Mouse (Mus musculus) neural tube, embryonic 13.5 days (tissue): ENCODE results near the gene Dnah8. TPM values are rescaled to one million over a fixed set of nuclear protein-coding genes. Genes with fewer than 3 reads are reported as not detected.
A peak's percentile ranks its signal among the peaks of the same experiment; 100 is the strongest.

Experiments
- ATAC-seq: fragments of 200-750 bp; cut with Nextera tagmentation; 2 replicates; pipeline ENCODE4 v1.8.0; 2017; ENCODE audit warnings: low read depth, mild to moderate bottlenecking, moderate TSS enrichment, moderate library complexity
- H3K27ac ChIP-seq: fragments of 300-500 bp; sonication (generic); replicated peaks from 2 replicates; pipeline ENCODE4 v1.5.1; 2015; ENCODE audit warnings: moderate library complexity, mild to moderate bottlenecking, inconsistent platforms
- H3K27me3 ChIP-seq: fragments of 300-500 bp; sonication (generic); 2 replicates; pipeline ENCODE4 v1.6.1; 2015; ENCODE audit warnings: mild to moderate bottlenecking, inconsistent platforms
- H3K36me3 ChIP-seq: fragments of 300-500 bp; sonication (generic); 2 replicates; pipeline ENCODE4 v1.6.1; 2015; ENCODE audit warnings: mild to moderate bottlenecking, inconsistent platforms
- H3K4me1 ChIP-seq: fragments of 300-500 bp; sonication (generic); replicated peaks from 2 replicates; pipeline ENCODE4 v1.6.1; 2015; ENCODE audit warnings: inconsistent platforms
- H3K4me2 ChIP-seq: fragments of 300-500 bp; sonication (generic); 2 replicates; pipeline ENCODE4 v1.6.1; 2015; ENCODE audit warnings: inconsistent platforms, mild to moderate bottlenecking, moderate library complexity
- H3K4me3 ChIP-seq: fragments of 300-500 bp; sonication (generic); 2 replicates; pipeline ENCODE4 v1.5.1; 2015; ENCODE audit warnings: mild to moderate bottlenecking, inconsistent platforms
- H3K9ac ChIP-seq: fragments of 300-500 bp; sonication (generic); 2 replicates; pipeline ENCODE4 v1.6.1; 2015; ENCODE audit warnings: moderate library complexity, mild to moderate bottlenecking, inconsistent platforms
- H3K9me3 ChIP-seq: fragments of 300-500 bp; sonication (generic); 2 replicates; pipeline ENCODE4 v1.6.1; 2016; ENCODE audit warnings: inconsistent platforms
- WGBS: fragments of 180-500 bp; shearing (Covaris S2); methylation state at CpG from one replicate; pipeline ENCODE4 v1.1.7; 2015; 5-methylcytosine and 5-hydroxymethylcytosine counted together
- polyA plus RNA-seq: library from polyadenylated mRNA; unstranded; fragments of >200 nt; fragmentation: Nextera tagmentation; extraction: Ambion mirVana; gene quantifications from 2 replicates; pipeline ENCODE4 v1.2.1, GENCODE M21; 2015

The Dnah8 gene
- polyA plus RNA-seq, 1 experiment from 2014 or later = 1.2 TPM

GRCm38 (mm10) chr17:30638996-30639395, 14.8 kb downstream of the Dnah8 start:
- Histone ChIP-seq H3K4me2 (no peak overlapping the region), H3K9me3 (no peaks in the 10 kb centered on the region), H3K27me3 (no peaks in the 10 kb centered on the region), H3K4me3 (no peak overlapping the region), H3K4me1 (no peaks in the 10 kb centered on the region; the same call in 1 of the 2 replicates), H3K27ac (no peak overlapping the region), H3K9ac (no peak overlapping the region), H3K36me3 (no peaks in the 10 kb centered on the region)
- no peak for ATAC-seq
- 37% methylated on average over 2 of the region's 2 CpGs for WGBS

GRCm38 (mm10) chr17:30640896-30641295, 16.7 kb downstream of the Dnah8 start:
- Histone ChIP-seq H3K9me3 (no peaks in the 10 kb centered on the region), H3K36me3 (no peaks in the 10 kb centered on the region), H3K27ac (no peak overlapping the region), H3K4me3 (no peak overlapping the region), H3K4me1 (no peaks in the 10 kb centered on the region; the same call in 1 of the 2 replicates), H3K4me2 (no peak overlapping the region), H3K9ac (no peak overlapping the region), H3K27me3 (no peaks in the 10 kb centered on the region)
- 94% methylated on average over 5 of the region's 5 CpGs for WGBS
- ATAC-seq = no peak

- H3K4me1 ChIP-seq = no peaks in the 10 kb centered on the region
- no peak overlapping the region for H3K9ac ChIP-seq
- no peaks in the 10 kb centered on the region for H3K27me3 ChIP-seq
- H3K36me3 ChIP-seq = no peaks in the 10 kb centered on the region
- no peak overlapping the region for H3K27ac ChIP-seq
- no peaks in the 10 kb centered on the region for H3K9me3 ChIP-seq
- WGBS = 91% methylated on average over 3 of the region's 3 CpGs
- H3K4me2 ChIP-seq = no peak overlapping the region
- no peak overlapping the region for H3K4me3 ChIP-seq
- ATAC-seq = no peak
Measured at GRCm38 (mm10) chr17:30648770-30649169, 24.6 kb downstream of the Dnah8 start.

GRCm38 (mm10) chr17:30653010-30653409, 28.9 kb downstream of the Dnah8 start:
- H3K4me1 ChIP-seq = no peaks in the 10 kb centered on the region
- no peak overlapping the region for H3K9ac ChIP-seq
- no peak for ATAC-seq
- 94% methylated on average over 6 of the region's 6 CpGs for WGBS
- H3K4me3 ChIP-seq = no peak overlapping the region
- no peaks in the 10 kb centered on the region for H3K9me3 ChIP-seq
- no peaks in the 10 kb centered on the region for H3K36me3 ChIP-seq
- H3K27me3 ChIP-seq = no peaks in the 10 kb centered on the region
- H3K27ac ChIP-seq = no peak overlapping the region
- no peak overlapping the region for H3K4me2 ChIP-seq

GRCm38 (mm10) chr17:30657530-30658151, 33.5 kb downstream of the Dnah8 start:
- whole genome bisulfite sequencing = 52% methylated on average over 8 of the region's 8 CpGs
- Histone ChIP-seq H3K4me1 (0 out of 2 replicates have a peak, but pooled peaks cover 4% of the 10 kb centered on the region), H3K27me3 (no peaks in the 10 kb centered on the region), H3K4me3 (peak overlapping the region; percentile 38), H3K9ac (peak overlapping the region; percentile 51), H3K4me2 (peak overlapping the region; percentile 50), H3K36me3 (no peaks in the 10 kb centered on the region), H3K9me3 (no peaks in the 10 kb centered on the region), H3K27ac (peak overlapping the region; percentile 43; the same call in 1 of the 2 replicates)
- ATAC-seq = no peak

- H3K4me2 ChIP-seq = peak overlapping the region; percentile 50
- no peaks in the 10 kb centered on the region for H3K36me3 ChIP-seq
- ATAC-seq = peak; percentile 79
- peak overlapping the region; percentile 43 for H3K27ac ChIP-seq
- H3K4me3 ChIP-seq = peak overlapping the region; percentile 38
- no peaks in the 10 kb centered on the region for H3K9me3 ChIP-seq
- peak overlapping the region; percentile 51 for H3K9ac ChIP-seq
- H3K4me1 ChIP-seq = 0 out of 2 replicates have a peak, but pooled peaks cover 4% of the 10 kb centered on the region
- H3K27me3 ChIP-seq = no peaks in the 10 kb centered on the region
- 12% methylated on average over 13 of the region's 13 CpGs for WGBS
Measured at GRCm38 (mm10) chr17:30658152-30658544, 34.0 kb downstream of the Dnah8 start.

- H3K9me3 ChIP-seq = 0 out of 2 replicates have a peak, but pooled peaks cover 4% of the 10 kb centered on the region
- no peak overlapping the region for H3K27ac ChIP-seq
- H3K4me1 ChIP-seq = 0 out of 2 replicates have a peak, but pooled peaks cover 4% of the 10 kb centered on the region
- no peak overlapping the region for H3K9ac ChIP-seq
- H3K36me3 ChIP-seq = no peaks in the 10 kb centered on the region
- ATAC-seq = no peak
- no peak overlapping the region for H3K4me3 ChIP-seq
- WGBS = 76% methylated on average over 8 of the region's 8 CpGs
- H3K4me2 ChIP-seq = no peak overlapping the region
- H3K27me3 ChIP-seq = no peaks in the 10 kb centered on the region
Measured at GRCm38 (mm10) chr17:30662131-30662530, 38.0 kb downstream of the Dnah8 start.

GRCm38 (mm10) chr17:30663170-30663569, 39.0 kb downstream of the Dnah8 start:
- Histone ChIP-seq H3K4me1 (0 out of 2 replicates have a peak, but pooled peaks cover 4% of the 10 kb centered on the region), H3K27me3 (no peaks in the 10 kb centered on the region), H3K36me3 (no peaks in the 10 kb centered on the region), H3K9me3 (0 out of 2 replicates have a peak, but pooled peaks cover 4% of the 10 kb centered on the region), H3K4me3 (no peak overlapping the region), H3K27ac (no peak overlapping the region), H3K4me2 (no peak overlapping the region), H3K9ac (no peak overlapping the region)
- 94% methylated on average over 8 of the region's 8 CpGs for WGBS
- ATAC-seq = no peak

GRCm38 (mm10) chr17:30664856-30665255, 40.7 kb downstream of the Dnah8 start:
- 78% methylated on average over 5 of the region's 5 CpGs for WGBS
- Histone ChIP-seq H3K27me3 (no peaks in the 10 kb centered on the region), H3K4me2 (no peak overlapping the region), H3K36me3 (no peaks in the 10 kb centered on the region), H3K9ac (no peak overlapping the region), H3K27ac (no peak overlapping the region), H3K4me1 (no peaks in the 10 kb centered on the region), H3K9me3 (0 out of 2 replicates have a peak, but pooled peaks cover 4% of the 10 kb centered on the region), H3K4me3 (no peak overlapping the region)
- ATAC-seq = no peak

GRCm38 (mm10) chr17:30672556-30672955, 48.4 kb downstream of the Dnah8 start:
- ATAC-seq = 0 out of 2 replicates have a peak, but pooled peaks have one; percentile 8

GRCm38 (mm10) chr17:30673023-30673422, 48.9 kb downstream of the Dnah8 start:
- no peaks in the 10 kb centered on the region for H3K9me3 ChIP-seq
- H3K4me3 ChIP-seq = no peak overlapping the region
- ATAC-seq = no peak
- H3K4me1 ChIP-seq = peaks cover 15% of the 10 kb centered on the region; the same call in 1 of the 2 replicates
- no peaks in the 10 kb centered on the region for H3K27me3 ChIP-seq
- WGBS = 93% methylated on average over 6 of the region's 6 CpGs
- H3K4me2 ChIP-seq = no peak overlapping the region
- no peak overlapping the region for H3K9ac ChIP-seq
- H3K36me3 ChIP-seq = no peaks in the 10 kb centered on the region
- peak overlapping the region; percentile 39 for H3K27ac ChIP-seq

More at GRCm38 (mm10) chr17:30672556-30672955, 48.4 kb downstream of the Dnah8 start:
- Histone ChIP-seq H3K4me2 (no peak overlapping the region), H3K27ac (peak overlapping the region; percentile 39), H3K9ac (no peak overlapping the region), H3K27me3 (no peaks in the 10 kb centered on the region), H3K36me3 (no peaks in the 10 kb centered on the region), H3K4me3 (no peak overlapping the region), H3K4me1 (peaks cover 15% of the 10 kb centered on the region; the same call in 1 of the 2 replicates), H3K9me3 (no peaks in the 10 kb centered on the region)
- WGBS = 47% methylated on average over 4 of the region's 4 CpGs

- WGBS = 94% methylated on average over 9 of the region's 9 CpGs
- Histone ChIP-seq H3K36me3 (no peaks in the 10 kb centered on the region), H3K9ac (no peak overlapping the region), H3K4me1 (peaks cover 15% of the 10 kb centered on the region; the same call in 1 of the 2 replicates), H3K27me3 (no peaks in the 10 kb centered on the region), H3K4me2 (no peak overlapping the region), H3K27ac (no peak overlapping the region), H3K9me3 (no peaks in the 10 kb centered on the region; the same call in 1 of the 2 replicates), H3K4me3 (no peak overlapping the region)
- ATAC-seq = no peak
Measured at GRCm38 (mm10) chr17:30675021-30675740, 51.0 kb downstream of the Dnah8 start.
